Mouse (Mus musculus) heart, adult 18-20 months (tissue): Measurements from ENCODE around the gene Psme2. TPM values are rescaled to one million over a fixed set of nuclear protein-coding genes. Genes with fewer than 3 reads are reported as not detected.

ENCODE experiments used
- total RNA-seq, 2 experiments: library from RNA; stranded (reverse); gene quantifications; 2 replicates each; pipeline ENCODE4 v1.2.3; 2021

The Psme2 gene
- total RNA-seq, 2 experiments from 2014 or later: 142 to 145 TPM

Other genes starting within 250 kb of the Psme2 start
- gene Dhrs4, start 112.4 kb downstream of the Psme2 start, total RNA-seq: 100 to 1,000 TPM; 127 to 134 TPM
- gene Carmil3, start 100.5 kb downstream of the Psme2 start, total RNA-seq: 1 to 10 TPM; 2.5 to 3.4 TPM
- gene Cpne6, start 80.7 kb downstream of the Psme2 start, total RNA-seq: not detected
- gene Nrl, start 66.1 kb downstream of the Psme2 start, total RNA-seq: not detected
- gene Pck2, start 50.8 kb downstream of the Psme2 start, total RNA-seq: 1 to 10 TPM; 8.3 to 9.4 TPM
- 100 to 1,000 TPM; 147 to 152 TPM for gene Dcaf11, start 31.1 kb downstream of the Psme2 start, total RNA-seq
- not detected for gene A730061H03Rik, start 30.7 kb downstream of the Psme2 start, total RNA-seq
- gene Fitm1, start 15.5 kb downstream of the Psme2 start, total RNA-seq: 100 to 1,000 TPM; 172 to 176 TPM
- 100 to 1,000 TPM; 276 to 319 TPM for gene Psme1, start 13.0 kb downstream of the Psme2 start, total RNA-seq
- 10 to 100 TPM; 66.8 to 70.0 TPM for gene Emc9, start 5.8 kb downstream of the Psme2 start, total RNA-seq
- gene Rnf31, start 595 bp upstream of the Psme2 start, total RNA-seq: 10 to 100 TPM; 25.4 to 29.9 TPM
- 10 to 100 TPM in 1 of 2 experiments, 1 to 10 TPM in 1; 8.9 to 11.0 TPM for gene Irf9, start 12.5 kb upstream of the Psme2 start, total RNA-seq
- gene Rec8, start 26.9 kb upstream of the Psme2 start, total RNA-seq: under 1 TPM; 0.22 to 0.62 TPM
- gene Ipo4, start 44.8 kb upstream of the Psme2 start, total RNA-seq: 10 to 100 TPM; 51.3 to 64.8 TPM
- gene Gm49378, start 46.8 kb upstream of the Psme2 start, total RNA-seq: 1 to 10 TPM; 1.4 to 2.3 TPM
- gene Tm9sf1, start 52.7 kb upstream of the Psme2 start, total RNA-seq: 10 to 100 TPM; 39.7 to 42.3 TPM
- under 1 TPM; 0.42 to 0.54 TPM for gene Tssk4, start 59.1 kb upstream of the Psme2 start, total RNA-seq
- 10 to 100 TPM; 47.1 to 58.8 TPM for gene Mdp1, start 69.4 kb upstream of the Psme2 start, total RNA-seq
- 10 to 100 TPM in 1 of 2 experiments, 1 to 10 TPM in 1; 8.7 to 10.8 TPM for gene Gmpr2, start 80.8 kb upstream of the Psme2 start, total RNA-seq
- gene Nedd8, start 81.0 kb upstream of the Psme2 start, total RNA-seq: 100 to 1,000 TPM; 250 to 257 TPM
- 10 to 100 TPM; 10.1 to 12.1 TPM for gene Tinf2, start 90.7 kb upstream of the Psme2 start, total RNA-seq
- under 1 TPM; 0.25 to 0.44 TPM for gene Tgm1, start 122.8 kb upstream of the Psme2 start, total RNA-seq
- gene Rabggta, start 131.2 kb upstream of the Psme2 start, total RNA-seq: 10 to 100 TPM; 14.8 to 15.8 TPM
- 10 to 100 TPM; 39.8 to 42.6 TPM for gene Dhrs1, start 154.6 kb upstream of the Psme2 start, total RNA-seq
- gene Nop9, start 154.6 kb upstream of the Psme2 start, total RNA-seq: 10 to 100 TPM in 1 of 2 experiments, 1 to 10 TPM in 1; 7.7 to 11.9 TPM
- 1 to 10 TPM; 2.0 TPM for gene Cideb, start 167.3 kb upstream of the Psme2 start, total RNA-seq
- gene Ltb4r2, start 170.3 kb upstream of the Psme2 start, total RNA-seq: under 1 TPM; 0.21 to 0.25 TPM
- gene Ltb4r1, start 174.8 kb upstream of the Psme2 start, total RNA-seq: under 1 TPM; 0.25 to 0.41 TPM
- gene Adcy4, start 193.0 kb upstream of the Psme2 start, total RNA-seq: 10 to 100 TPM; 15.7 to 17.3 TPM
- gene Ripk3, start 197.8 kb upstream of the Psme2 start, total RNA-seq: 1 to 10 TPM; 1.6 to 2.9 TPM
- gene Nfatc4, start 232.0 kb upstream of the Psme2 start, total RNA-seq: 1 to 10 TPM; 2.5 to 4.0 TPM